Mouse (Mus musculus): ENCODE measurements at regions not wholly inside any gene's neighbourhood (a gene's known extent, or its start where the extent isn't known, plus 50 kb on each side); places are given as distances from the start of the nearest gene placed in this dataset.

DNA sequence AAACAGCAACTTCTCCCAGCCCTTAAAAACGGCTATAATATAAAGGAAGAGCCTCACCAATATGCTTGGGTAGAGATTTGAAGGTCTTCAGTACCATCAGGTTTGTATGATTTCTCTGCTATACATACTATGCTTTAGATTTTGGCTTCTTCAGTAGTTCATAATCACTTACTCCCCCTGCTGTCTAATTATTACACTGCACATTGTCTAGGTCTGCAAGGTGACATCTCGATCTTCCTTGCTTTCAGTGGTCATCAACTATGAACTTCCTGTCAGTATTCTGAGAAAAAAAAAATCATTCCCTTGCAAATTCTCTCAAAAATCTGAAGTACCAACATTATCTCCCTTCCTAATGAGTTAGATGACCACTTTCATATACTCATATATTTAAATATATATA is 225.4 kb upstream of the Galnt5 start:
- DNase-seq (ENCODE audit: low read depth, low spot score), result peak; percentile 14

- DNase-seq (ENCODE audit: low read depth, low spot score), result no peak
These were observed 221.5 kb upstream of the Galnt5 start for GRCm38 (mm10) chr2:57776154-57776553.

DNA sequence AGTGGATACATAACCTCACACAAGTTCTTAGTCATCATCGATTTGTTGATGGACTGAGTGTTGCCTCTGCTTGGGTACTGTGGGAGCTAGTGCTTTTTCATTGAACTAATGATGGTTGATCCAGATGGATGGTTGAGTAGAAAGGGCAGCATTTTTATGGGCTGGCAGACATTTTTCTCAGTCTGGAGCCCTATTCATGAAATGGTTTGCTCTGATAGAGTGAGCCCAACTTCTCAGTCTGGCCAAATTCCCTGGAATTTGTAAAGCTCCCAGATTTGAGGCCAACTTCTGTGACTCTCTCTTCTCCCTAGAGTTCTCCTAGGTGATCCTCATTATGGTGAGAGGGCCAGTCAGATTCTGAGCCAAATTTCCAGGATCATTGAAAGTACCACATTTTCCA is 216.8 kb upstream of the Galnt5 start:
- DNase-seq (ENCODE audit: low read depth, low spot score), result no peak

DNA sequence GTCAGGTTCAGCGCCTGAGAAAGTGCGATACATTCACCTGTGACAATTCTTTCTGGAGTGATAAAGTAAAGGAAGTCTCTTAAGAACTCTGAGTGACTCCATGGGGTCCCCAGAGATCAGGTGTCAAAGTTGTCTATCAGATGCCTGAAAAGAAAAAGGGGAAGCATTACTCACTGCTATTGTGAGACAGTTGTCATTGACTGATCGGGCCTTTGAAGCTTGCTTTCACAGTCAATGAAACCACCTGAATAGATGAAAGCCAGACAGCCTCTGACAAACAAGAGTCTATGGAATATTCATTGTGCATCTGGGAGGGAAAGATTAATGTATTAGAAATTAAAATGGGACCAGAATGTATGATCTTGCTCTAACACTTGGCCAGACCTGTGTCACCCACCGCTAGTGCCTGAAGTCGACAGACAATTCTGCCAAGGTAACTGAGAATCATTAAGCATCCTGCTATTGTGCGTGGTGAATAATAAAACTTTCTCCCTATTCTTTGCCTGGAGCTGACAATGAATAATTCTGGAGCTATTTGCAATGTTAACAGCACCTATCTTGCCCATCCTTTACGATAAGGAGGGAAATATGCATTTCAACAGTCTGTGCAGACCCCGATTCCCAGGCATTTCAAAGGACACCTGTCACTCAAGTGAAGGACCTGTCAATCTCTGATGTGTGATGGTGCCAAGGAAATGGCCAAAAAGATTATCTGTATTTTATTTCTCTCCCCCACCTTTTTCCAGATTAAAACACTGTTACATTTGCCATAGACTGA is 204.0 kb upstream of the Galnt5 start:
- no peak for DNase-seq (ENCODE audit: low read depth, low spot score)

GRCm38 (mm10) chr2:57799279-57799678 is 198.4 kb upstream of the Galnt5 start:
- DNase-seq (ENCODE audit: low read depth, low spot score), result no peak

DNA sequence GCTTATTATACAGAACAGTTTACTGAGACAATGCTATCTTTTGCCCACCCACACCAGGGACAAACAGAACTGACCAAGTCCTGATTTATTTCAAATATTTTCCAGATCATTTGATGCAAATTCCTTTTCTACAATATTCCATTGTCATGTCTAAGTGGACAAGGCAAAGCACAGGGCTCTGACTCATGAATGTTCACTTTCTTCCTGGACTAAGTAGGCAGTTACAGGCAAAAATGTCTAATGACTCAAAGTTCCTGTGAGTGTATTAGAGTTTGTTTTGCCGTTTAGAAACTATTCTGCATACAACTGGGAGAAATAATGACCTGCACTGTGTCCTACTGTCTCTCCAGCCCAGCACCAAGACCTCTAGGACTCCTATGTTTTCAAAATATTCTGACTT is 189.8 kb upstream of the Galnt5 start:
- peak; percentile 11 for DNase-seq (ENCODE audit: low read depth, low spot score)

DNA sequence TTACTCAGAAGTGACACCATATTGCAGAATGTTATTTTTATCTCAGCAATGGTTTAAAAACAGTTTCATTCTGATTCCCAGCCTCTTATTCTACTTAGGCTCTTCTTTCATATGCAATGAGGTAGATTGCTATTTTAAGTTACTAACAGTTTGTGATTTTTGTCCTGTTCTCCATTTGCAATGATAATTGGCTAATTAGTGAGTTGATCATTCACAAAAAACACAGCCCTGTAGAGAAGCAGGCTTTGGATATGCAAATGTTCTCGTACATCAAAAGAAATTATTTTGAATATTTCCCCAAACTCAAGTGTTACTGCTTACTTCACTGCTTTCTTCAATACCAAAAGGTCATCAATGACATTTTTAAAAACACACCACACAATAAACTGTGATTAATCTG is 184.7 kb upstream of the Galnt5 start:
- no peak for DNase-seq (ENCODE audit: low read depth, low spot score)

GRCm38 (mm10) chr2:57820343-57820742 is 177.3 kb upstream of the Galnt5 start:
- DNase-seq (ENCODE audit: low read depth, low spot score), result no peak

DNA sequence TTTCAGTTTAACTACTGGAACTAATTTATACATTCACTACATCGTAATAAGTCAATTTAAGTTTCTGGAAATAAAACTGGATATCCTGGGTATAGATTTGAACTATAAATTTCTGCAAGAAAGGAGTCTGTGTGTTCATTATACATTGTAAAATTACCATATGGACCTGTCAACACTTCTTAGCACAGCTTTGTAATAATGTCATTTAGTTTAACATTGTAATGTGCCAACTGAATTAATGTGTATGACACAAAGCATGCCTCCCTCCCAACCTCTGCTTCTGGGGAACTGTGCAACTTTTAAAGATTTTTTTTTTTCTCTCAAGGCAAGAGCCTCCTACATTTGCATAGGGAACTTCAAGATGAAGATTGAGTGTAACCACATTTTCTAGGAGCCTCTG is 176.8 kb upstream of the Galnt5 start:
- no peak for DNase-seq (ENCODE audit: low read depth, low spot score)

DNA sequence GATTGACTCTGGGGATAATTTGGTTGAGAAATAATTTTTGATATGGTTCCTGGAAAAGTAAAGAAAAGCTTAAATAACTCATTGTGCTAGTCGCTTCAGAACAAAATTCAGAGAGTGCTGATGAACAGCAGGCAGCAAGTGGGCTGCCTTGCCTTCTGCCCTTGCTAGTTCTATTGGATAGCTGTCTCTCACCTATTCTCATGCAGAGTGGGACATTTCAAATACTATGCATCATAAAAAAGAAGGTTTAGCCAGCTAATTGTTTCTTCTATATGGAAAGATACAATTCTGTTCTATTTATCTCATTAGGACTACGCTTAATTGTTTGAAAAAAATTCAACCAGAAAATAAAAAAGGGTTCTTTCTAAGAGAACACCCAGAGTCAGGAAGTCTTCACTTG is 169.4 kb upstream of the Galnt5 start:
- no peak for DNase-seq (ENCODE audit: low read depth, low spot score)

- peak; percentile 52 for DNase-seq (ENCODE audit: low read depth, low spot score)
These were observed 164.9 kb upstream of the Galnt5 start for GRCm38 (mm10) chr2:57832565-57833355.

- DNase-seq (ENCODE audit: low read depth, low spot score), result no peak
These were observed 152.5 kb upstream of the Galnt5 start for GRCm38 (mm10) chr2:57845135-57845534.

- no peak for DNase-seq (ENCODE audit: low read depth, low spot score)
These were observed 150.0 kb upstream of the Galnt5 start for GRCm38 (mm10) chr2:57847707-57848106.

DNA sequence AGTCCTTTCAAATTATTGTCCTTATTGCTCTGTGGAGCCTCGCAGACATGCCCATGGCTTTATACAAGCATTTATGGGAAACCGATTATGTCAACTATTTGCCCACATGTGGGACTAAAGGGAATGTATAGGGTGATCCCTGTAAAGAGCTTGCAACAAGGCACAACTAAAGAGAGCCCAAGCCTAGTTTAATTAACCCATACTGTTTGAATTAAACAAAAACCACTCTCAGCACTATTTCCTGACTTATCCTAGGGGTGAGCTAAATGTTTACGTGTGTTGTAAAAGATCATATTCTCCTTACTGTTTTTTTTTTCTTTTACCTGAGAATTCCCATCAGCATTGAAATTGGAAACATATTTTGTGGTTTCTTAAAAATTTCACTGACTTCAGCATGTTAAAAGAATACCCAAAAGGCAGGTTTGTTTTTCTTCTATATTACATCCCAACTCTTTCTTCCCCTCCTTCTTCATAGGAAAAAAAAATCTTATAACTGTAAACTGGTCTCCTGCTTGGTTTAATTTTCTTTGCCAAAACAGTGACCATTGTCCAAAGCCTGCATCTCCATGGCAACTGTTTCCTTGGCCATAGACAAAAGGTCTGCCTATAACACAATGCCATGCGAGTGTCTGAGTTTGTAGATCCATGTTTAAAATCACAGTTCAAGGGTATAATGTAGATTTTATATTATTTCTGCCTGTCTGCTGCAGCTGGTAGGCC is 148.2 kb upstream of the Galnt5 start:
- DNase-seq (ENCODE audit: low read depth, low spot score), result no peak

- DNase-seq (ENCODE audit: low read depth, low spot score), result no peak
These were observed 147.7 kb upstream of the Galnt5 start for GRCm38 (mm10) chr2:57850058-57850400.

DNA sequence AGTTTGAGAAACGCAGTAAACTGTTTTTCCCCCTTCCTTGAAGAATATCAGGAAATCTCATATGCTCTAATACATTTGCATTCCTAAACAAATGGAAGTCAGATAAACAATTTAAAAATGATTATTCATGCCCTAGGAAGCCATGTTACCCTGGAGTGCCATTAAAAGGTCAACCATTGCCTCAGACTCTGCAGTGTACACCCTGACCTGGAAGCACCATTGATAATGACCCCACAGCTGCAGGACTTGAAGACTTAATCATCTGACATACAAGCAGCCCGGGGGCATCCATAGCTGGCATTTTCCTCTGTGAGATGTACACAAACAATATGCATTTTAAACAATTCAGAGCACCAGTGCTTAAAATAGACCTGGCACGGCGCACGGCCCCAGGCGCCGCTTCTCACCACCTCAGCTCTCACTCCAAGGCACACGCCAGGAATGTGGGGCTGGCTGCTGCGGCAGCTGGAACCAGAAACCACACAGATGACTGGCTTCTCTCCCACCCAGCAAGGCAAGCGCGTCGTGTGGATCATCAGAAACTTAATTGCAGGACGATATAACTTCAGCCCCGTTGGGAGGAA is 141.1 kb upstream of the Galnt5 start:
- DNase-seq (ENCODE audit: low read depth, low spot score), result no peak

DNA sequence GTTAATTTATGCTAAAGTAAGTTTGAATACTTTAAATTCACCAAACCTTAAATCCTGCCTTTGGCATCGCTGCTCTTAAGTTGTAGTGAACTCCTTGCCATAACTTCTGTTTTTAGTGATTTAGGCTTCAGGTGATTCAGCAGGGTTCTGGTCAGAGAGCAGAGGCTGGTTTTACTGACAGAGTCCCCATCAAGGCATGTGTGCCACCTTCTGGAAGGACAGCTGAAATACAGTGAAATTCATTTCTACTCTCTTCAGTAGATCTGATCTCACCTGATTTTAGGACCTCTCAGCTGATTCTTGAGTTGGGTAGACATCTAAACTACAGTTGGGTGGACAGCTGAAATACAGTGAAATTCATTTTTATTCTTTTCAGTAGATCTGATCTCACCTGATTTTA is 132.4 kb upstream of the Galnt5 start:
- DNase-seq (ENCODE audit: low read depth, low spot score), result no peak

- DNase-seq (ENCODE audit: low read depth, low spot score), result no peak
These were observed 129.6 kb upstream of the Galnt5 start for GRCm38 (mm10) chr2:57868046-57868445.

DNA sequence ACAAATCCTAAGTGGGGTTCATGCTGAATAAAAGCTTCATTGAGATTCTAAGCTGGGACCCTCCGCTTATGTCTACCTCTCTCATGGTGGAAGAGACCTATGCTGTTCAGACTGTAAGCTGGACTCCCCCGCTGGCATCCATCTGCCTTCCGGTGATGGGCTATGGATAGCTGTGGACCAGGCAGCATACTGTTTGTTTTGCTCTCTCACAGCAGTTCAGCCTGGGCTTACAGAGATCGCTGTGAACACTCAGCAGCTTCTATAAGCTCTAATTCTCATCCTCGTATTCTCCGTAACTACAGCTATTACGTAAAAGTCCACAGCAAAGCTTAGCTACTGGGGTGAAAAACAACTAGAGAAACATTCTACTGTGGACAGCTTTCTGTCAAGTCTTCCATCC is 97.5 kb upstream of the Galnt5 start:
- DNase-seq (ENCODE audit: low read depth, low spot score), result no peak

DNA sequence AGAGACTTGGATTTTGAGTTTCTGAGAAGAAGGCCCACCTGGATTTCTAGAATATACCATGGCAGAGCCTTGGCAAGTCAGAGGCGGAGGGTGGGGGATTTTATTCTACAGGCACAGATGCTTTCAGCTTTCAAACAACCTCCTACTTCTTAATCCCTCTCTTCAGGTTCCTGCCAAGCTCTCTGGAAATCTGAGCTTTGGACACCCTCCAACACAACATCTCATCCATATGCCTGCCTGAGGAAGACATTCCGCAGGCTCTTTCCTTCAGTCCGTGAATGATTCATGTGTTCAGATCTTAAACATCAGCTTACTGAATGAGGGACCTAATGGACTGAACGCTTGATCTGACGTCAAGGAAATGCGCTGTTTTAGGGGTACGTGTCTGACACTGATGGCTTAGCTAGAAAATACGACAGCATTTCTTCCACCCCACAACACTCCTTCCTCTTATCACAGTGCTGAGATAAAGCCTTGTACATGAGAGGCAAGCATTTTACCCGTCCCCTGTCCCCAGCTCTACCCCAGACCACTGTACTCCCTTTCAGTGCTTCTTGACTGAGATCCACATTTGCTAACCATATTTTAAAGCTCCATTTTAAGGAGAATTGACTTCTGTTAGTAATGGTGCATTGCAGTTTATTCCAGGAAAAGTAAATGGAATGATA is 97.0 kb upstream of the Galnt5 start:
- DNase-seq (ENCODE audit: low read depth, low spot score), result no peak

DNA sequence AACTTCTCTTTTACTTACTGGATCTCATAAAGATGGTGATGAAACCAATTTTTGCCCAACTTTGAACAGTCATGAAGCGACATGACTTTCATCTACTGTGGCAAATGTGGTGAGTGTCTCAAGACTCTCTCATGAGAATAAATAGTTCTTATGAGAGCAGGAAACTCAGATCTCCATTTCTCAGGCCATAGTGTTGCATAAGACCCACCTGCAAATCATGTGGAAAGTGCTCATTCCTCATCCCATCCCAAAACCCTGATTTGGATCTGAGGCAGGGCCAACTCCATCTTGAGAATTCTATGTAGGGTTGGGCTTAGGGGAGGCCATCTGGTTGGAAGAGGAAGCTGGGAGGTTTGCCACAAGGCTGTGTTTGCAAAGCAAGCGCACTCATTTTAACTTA is 92.5 kb upstream of the Galnt5 start:
- DNase-seq (ENCODE audit: low read depth, low spot score), result no peak

DNA sequence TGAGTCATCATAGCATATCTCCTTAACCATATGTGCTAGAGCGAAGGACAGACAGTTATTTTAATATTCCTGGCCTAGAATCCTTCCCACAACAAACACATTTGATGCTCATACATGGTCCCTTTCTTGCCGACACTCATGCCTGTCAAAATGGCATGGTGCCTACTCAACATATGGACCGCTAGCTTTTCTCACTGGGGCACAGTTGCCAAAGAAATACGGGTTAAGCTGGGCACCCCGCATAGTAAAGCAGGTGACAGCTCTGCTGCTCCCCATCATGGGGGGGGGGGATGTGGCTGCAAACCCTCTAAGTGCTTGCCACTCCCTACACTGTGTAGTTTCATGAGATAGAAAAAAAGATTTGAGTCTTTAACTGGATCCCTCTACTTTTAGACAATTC is 90.7 kb upstream of the Galnt5 start:
- no peak for DNase-seq (ENCODE audit: low read depth, low spot score)
